Mouse (Mus musculus) cerebellum, postnatal 4 days (tissue): ENCODE data around the gene Gm3448.

ENCODE experiments used
- DNase-seq, 2 experiments: peaks; one replicate each; pipeline ENCODE4 v3.0.0; 2022; ENCODE audit warnings: low spot score in 2 of 2, mixed read lengths in 1 of 2

The Gm3448 gene

GRCm38 (mm10) chr17:14959979-14960378 lies 81.4 kb downstream of the Gm3448 start:
- no peak for DNase-seq

DNA sequence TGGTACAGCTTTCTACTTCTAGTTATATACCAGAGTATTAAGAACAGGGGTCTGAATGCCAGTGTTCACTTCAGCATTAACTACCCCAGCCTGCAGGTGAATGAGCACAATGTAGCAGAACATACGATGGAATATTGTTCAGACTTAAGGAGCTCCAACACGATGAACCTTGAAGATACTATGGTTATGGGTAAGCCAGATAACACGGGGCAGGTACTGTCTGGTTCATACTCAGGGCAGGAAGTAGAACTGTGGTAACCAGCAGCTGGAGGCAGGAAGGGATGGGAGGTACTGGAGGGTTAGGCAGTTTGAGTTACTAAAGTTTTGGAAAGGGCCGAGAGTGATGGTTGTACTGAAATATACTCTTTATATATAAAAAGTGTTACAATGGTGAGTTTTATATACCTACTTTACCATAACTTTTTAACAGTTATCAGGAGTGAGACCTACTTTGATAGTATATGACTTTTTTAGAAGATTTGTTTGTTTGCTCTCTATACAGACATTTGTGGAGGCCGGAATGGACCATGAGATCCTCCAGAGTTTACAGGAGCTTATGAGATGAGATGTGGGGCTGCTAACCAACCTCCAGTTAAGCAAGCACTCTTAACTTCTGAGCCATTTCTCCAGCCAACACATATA lies 82.5 kb downstream of the Gm3448 start:
- no peak for DNase-seq

DNA sequence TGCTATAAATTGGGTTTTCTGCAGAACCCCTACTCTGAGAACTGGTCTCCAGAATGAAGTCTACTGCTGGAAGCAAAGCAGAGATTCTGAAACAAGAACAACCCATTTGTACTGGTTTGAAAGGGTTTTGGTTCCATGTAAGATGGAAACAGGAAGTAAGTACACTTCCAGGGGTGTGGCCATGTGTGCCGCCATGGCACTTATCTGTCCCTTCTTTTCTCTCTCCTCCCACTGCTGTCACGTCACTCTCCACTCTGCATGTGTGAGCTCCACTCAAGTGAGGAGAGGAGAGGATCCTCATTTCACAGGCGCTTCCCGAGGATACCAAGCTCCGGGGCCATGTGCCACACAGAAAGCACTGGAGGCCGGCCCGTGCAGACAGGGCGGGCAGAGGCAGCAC lies 87.9 kb downstream of the Gm3448 start:
- no peak for DNase-seq

- DNase-seq = no peak
These were observed 92.0 kb downstream of the Gm3448 start for GRCm38 (mm10) chr17:14949161-14949827.
